Mouse (Mus musculus): ENCODE data around the gene Nxf2. TPM values are rescaled to one million over a fixed set of nuclear protein-coding genes. Genes with fewer than 3 reads are reported as not detected.
A peak's percentile ranks its signal among the peaks of the same experiment; 100 is the strongest.

Gene Nxf2
- 0.55 and 0.73 TPM in 2 replicates for polyA plus RNA-seq (2015; fragmentation: Nextera tagmentation; extraction: Ambion mirVana)

DNA sequence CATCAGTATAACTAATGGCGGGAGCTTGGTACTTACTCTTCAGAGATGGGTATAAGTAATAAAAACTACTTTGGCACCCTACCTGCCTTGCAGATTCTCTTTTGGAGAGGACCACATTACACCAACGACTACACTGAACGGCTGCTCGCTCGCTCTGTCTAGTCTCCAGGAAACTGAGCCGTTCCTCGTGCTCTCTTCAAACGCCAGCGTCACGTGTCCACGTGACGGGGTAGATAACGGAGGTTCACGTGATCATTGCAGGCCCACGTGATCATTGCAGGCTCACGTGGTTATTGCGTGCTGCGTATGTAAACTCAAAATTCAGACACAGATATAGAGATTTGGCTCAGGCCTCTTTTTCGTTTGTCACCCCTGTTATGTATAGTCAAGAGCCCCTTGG lies at the start of gene Nxf2:
Gene Nxf2 (minus strand): TSS at position 209 of the 400 bp plus-strand sequence.
- H3K27me3 ChIP-seq, result peaks cover 6% of the 10 kb centered on the region; the same call in 1 of the 2 replicates
- H3K27ac ChIP-seq, result no peak within 1 kb of the TSS
- WGBS, result 88% methylated on average over 19 of the region's 19 CpGs

DNA sequence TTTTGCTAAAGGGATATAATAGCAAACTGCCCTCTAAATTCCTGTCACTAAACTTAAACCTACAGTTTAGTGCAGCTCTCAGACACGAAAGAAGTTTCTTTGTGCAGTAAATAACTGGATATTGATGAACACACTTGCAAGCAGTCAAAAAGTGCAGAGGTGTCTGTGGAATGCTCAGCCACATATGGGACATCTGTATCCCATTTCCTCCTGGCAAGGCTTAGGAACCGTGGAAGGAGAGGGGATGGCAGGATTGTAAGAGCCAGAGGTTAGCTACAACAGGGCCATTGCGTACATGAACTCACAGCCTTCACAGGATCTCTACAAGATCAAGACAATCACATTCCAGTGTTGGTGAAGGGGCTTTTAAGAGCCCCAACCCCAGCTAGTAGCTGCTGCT lies 46.8 kb upstream of the Nxf2 start:
- H3K27ac ChIP-seq, result no peak overlapping the region
- H3K4me3 ChIP-seq, result no peak overlapping the region
- no peak overlapping the region for H3K4me2 ChIP-seq
- H3K9ac ChIP-seq, result no peak overlapping the region
- WGBS, result 44% methylated on average over 3 of the region's 3 CpGs
- peaks cover 20% of the 10 kb centered on the region for H3K27me3 ChIP-seq
- no peaks in the 10 kb centered on the region for H3K4me1 ChIP-seq
- no peak for ATAC-seq (ENCODE audit: insufficient number of reproducible peaks, low FRiP score, low TSS enrichment, low read depth)
- no peaks in the 10 kb centered on the region for H3K36me3 ChIP-seq
- no peaks in the 10 kb centered on the region for H3K9me3 ChIP-seq

More for the DNA sequence above, at the start of gene Nxf2:
- no peaks in the 10 kb centered on the region for H3K9me3 ChIP-seq
- no peaks in the 10 kb centered on the region for H3K4me1 ChIP-seq
- H3K36me3 ChIP-seq, result no peaks in the 10 kb centered on the region
- H3K4me2 ChIP-seq, result peak within 1 kb of the TSS; percentile 42
- ATAC-seq (ENCODE audit: insufficient number of reproducible peaks, low FRiP score, low TSS enrichment, low read depth), result no peak
- H3K4me3 ChIP-seq, result peak within 1 kb of the TSS; percentile 32
- H3K9ac ChIP-seq, result no peak within 1 kb of the TSS

GRCm38 (mm10) chrX:135009471-135009815 lies 44.9 kb upstream of the Nxf2 start:
- peak overlapping the region; percentile 58 for H3K4me3 ChIP-seq
- no peaks in the 10 kb centered on the region for H3K9me3 ChIP-seq
- H3K9ac ChIP-seq, result no peak overlapping the region
- peak overlapping the region; percentile 35 for H3K4me2 ChIP-seq
- H3K4me1 ChIP-seq, result no peaks in the 10 kb centered on the region
- no peak for ATAC-seq (ENCODE audit: insufficient number of reproducible peaks, low FRiP score, low TSS enrichment, low read depth)
- no peaks in the 10 kb centered on the region for H3K36me3 ChIP-seq
- peaks cover 18% of the 10 kb centered on the region for H3K27me3 ChIP-seq
- peak overlapping the region; percentile 33; the same call in 1 of the 2 replicates for H3K27ac ChIP-seq
- 33% methylated on average over 6 of the region's 6 CpGs for WGBS

DNA sequence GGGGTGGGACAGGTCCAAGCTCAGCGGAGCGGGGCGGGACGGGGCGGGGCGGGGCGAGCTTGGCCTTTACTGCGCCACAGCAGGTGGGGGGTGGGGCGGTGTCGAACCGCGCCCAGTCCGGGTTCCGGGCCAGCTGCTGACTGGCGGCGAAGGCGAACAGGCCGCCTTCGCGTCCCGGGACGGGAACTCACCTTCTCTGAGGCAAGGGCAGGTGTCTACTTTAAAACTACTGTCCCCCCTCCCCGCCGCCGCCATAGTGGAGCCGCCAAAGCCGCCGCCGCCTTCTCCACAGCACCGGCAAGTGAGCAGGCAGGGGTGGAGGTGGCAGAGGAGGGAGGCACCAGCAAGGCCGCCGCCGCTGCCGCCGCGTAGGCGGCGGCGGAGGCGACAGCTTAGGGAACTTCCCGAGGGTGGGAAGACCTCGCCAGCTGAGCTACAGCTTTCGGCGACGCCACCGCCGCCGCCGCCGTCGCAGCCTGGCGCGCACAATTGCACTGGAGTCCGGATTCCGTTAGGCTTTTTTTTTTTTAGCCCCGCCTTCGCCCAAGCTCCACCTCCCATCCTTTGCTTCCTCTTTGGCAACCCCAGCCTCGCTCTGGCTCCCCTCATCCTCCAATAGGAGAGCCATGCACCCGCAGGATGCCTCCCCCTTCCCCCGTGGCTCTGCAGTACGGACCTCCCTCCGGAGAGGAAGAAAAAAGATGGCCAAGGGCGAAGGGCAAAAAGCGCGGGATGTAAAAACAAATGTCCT lies 44.3 kb upstream of the Nxf2 start, which contains the start of gene Zmat1:
Gene Zmat1 (minus strand): TSS at position 490 of the 751 bp plus-strand sequence.
- peak within 1 kb of the TSS; percentile 35 for H3K4me2 ChIP-seq
- H3K27ac ChIP-seq, result peak within 1 kb of the TSS; percentile 91
- H3K4me3 ChIP-seq, result peak within 1 kb of the TSS; percentile 58
- 19% methylated on average over 55 of the region's 65 CpGs for WGBS
- H3K27me3 ChIP-seq, result peaks cover 18% of the 10 kb centered on the region
- ATAC-seq (ENCODE audit: insufficient number of reproducible peaks, low FRiP score, low TSS enrichment, low read depth), result peak; percentile 98
- H3K9me3 ChIP-seq, result no peaks in the 10 kb centered on the region
- H3K4me1 ChIP-seq, result no peaks in the 10 kb centered on the region
- H3K36me3 ChIP-seq, result no peaks in the 10 kb centered on the region
- peak within 1 kb of the TSS; percentile 72 for H3K9ac ChIP-seq

DNA sequence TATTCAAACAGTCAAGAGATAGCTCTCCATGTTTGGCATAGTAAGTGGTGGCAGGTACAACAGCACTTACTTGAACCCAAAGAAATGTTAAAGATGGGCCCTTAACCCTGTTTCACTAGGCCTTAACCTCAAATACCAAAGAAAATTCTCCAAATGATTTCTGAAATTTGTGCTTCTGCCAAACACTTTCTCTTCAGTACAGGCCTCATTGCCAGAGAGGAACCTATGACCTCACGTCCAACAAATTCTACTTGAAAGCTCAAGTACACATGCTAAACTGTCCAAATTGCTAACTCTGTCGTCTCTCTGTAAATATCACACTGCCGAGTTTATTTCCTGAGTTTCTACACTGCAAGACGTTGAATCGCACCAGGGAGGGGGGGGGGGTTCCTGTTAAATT lies 43.5 kb upstream of the Nxf2 start:
- Histone ChIP-seq H3K36me3 (no peaks in the 10 kb centered on the region), H3K27ac (no peak overlapping the region), H3K4me2 (peak overlapping the region; percentile 34), H3K9ac (no peak overlapping the region), H3K9me3 (no peaks in the 10 kb centered on the region), H3K27me3 (peaks cover 18% of the 10 kb centered on the region), H3K4me3 (peak overlapping the region; percentile 58), H3K4me1 (no peaks in the 10 kb centered on the region)
- ATAC-seq (ENCODE audit: insufficient number of reproducible peaks, low FRiP score, low TSS enrichment, low read depth), result no peak
- 23% methylated on average over 4 of the region's 5 CpGs for WGBS

DNA sequence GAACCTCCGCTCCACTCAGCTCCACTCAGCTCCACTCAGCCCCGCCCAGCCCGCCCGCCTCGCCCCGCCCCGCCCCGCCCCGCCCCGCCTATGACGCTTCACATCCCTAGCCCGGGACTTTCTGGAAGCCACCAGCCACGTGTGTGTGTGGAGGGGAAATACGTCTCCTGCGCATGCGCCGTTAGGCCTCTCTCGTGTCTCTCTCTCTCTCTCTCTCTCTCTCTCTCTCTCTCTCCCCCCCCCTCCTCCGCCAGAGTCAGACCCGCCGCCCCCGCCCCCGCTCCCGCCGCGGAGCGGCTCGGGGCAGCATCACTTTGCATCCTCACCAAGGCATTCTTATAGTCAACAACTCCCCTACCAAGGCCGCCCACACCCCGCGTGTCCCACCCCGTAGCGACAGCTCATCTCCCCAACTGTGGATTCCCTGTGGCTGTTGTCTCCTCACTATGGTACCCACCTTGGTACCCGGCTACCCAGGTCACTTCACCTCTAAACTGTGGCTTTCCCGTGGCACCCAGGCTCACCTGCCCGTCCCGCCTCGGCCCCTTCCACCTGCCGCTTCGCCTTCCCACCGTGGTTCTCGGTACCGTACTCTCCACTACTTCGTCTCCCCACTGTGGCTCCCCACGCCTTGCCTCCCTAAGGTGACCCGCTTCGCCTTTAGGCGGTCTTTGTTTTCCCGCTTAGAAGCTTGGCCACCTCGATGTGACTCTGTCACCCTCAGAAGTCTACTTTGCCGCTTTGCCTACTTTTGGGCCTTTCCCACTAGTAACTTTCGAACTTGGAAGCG lies 1.1 kb downstream of the Nxf2 start:
- H3K9me3 ChIP-seq, result no peaks in the 10 kb centered on the region
- H3K36me3 ChIP-seq, result no peaks in the 10 kb centered on the region
- H3K27me3 ChIP-seq, result peaks cover 10% of the 10 kb centered on the region; the same call in 1 of the 2 replicates
- no peaks in the 10 kb centered on the region for H3K4me1 ChIP-seq
- peak; percentile 79 for ATAC-seq (ENCODE audit: insufficient number of reproducible peaks, low FRiP score, low TSS enrichment, low read depth)
- no peak overlapping the region for H3K9ac ChIP-seq
- H3K4me3 ChIP-seq, result peak overlapping the region; percentile 32
- 53% methylated on average over 42 of the region's 53 CpGs for WGBS
- no peak overlapping the region for H3K27ac ChIP-seq
- H3K4me2 ChIP-seq, result peak overlapping the region; percentile 42

DNA sequence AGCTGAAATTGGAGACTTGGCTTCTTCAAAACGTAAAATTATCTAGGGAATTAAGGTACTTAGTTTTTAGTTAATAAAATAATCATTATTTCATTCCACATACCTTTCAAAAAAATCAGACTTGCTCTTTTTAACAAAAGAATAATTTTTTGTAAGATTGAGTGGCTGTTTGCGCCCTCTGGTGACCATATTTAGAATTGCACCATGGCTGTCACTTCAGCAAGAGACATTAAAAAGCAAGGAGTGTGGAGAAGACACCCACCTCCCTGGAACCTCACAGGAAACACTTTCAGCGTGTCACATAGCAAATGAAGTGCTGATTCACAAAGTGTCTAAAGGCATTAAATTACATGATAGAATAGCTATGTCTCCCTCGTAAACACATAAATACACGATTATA lies 34.2 kb downstream of the Nxf2 start:
- Histone ChIP-seq H3K4me2 (no peak overlapping the region), H3K4me1 (no peaks in the 10 kb centered on the region), H3K27me3 (peaks cover 4% of the 10 kb centered on the region; the same call in 1 of the 2 replicates), H3K4me3 (no peak overlapping the region), H3K9ac (no peak overlapping the region), H3K9me3 (no peaks in the 10 kb centered on the region), H3K36me3 (no peaks in the 10 kb centered on the region), H3K27ac (no peak overlapping the region)
- no peak for ATAC-seq (ENCODE audit: insufficient number of reproducible peaks, low FRiP score, low TSS enrichment, low read depth)
- 37% methylated on average over 5 of the region's 5 CpGs for WGBS

GRCm38 (mm10) chrX:134929927-134930326 lies 34.6 kb downstream of the Nxf2 start:
- Histone ChIP-seq H3K36me3 (no peaks in the 10 kb centered on the region), H3K9ac (no peak overlapping the region), H3K4me1 (no peaks in the 10 kb centered on the region), H3K27me3 (peaks cover 4% of the 10 kb centered on the region; the same call in 1 of the 2 replicates), H3K4me3 (no peak overlapping the region), H3K9me3 (no peaks in the 10 kb centered on the region), H3K27ac (no peak overlapping the region), H3K4me2 (no peak overlapping the region)
- no peak for ATAC-seq (ENCODE audit: insufficient number of reproducible peaks, low FRiP score, low TSS enrichment, low read depth)
- 76% methylated on average over 5 of the region's 5 CpGs for WGBS

DNA sequence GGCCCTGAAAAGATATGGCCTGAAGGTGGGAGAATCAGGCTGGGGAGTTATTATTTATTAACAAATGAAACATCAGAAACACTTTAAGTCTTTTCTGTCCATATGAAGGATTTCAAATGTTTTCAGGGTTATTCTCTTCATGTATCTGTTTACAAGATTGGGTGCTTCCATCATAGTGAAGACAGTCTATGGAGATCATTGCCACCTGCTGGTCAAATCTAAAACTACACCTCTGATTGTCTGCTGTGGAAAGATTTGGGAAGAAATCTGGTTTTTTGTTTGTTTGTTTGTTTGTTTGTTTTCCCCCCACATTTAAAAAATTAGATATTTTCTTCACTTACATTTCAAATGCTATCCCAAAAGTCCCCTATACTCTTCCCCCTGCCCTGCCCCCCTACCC lies 39.5 kb downstream of the Nxf2 start:
- Histone ChIP-seq H3K4me3 (no peak overlapping the region), H3K9ac (no peak overlapping the region), H3K27ac (no peak overlapping the region), H3K27me3 (peaks cover 4% of the 10 kb centered on the region; the same call in 1 of the 2 replicates), H3K36me3 (no peaks in the 10 kb centered on the region), H3K4me1 (no peaks in the 10 kb centered on the region), H3K4me2 (no peak overlapping the region), H3K9me3 (no peaks in the 10 kb centered on the region)
- ATAC-seq (ENCODE audit: insufficient number of reproducible peaks, low FRiP score, low TSS enrichment, low read depth), result no peak

GRCm38 (mm10) chrX:134923675-134924424 lies 40.7 kb downstream of the Nxf2 start:
- Histone ChIP-seq H3K4me1 (no peaks in the 10 kb centered on the region), H3K27me3 (peaks cover 4% of the 10 kb centered on the region; the same call in 1 of the 2 replicates), H3K9me3 (no peaks in the 10 kb centered on the region), H3K9ac (no peak overlapping the region), H3K4me3 (no peak overlapping the region), H3K36me3 (no peaks in the 10 kb centered on the region), H3K27ac (no peak overlapping the region), H3K4me2 (no peak overlapping the region)
- WGBS, result 54% methylated on average over 7 of the region's 7 CpGs
- ATAC-seq (ENCODE audit: insufficient number of reproducible peaks, low FRiP score, low TSS enrichment, low read depth), result no peak

- no peaks in the 10 kb centered on the region for H3K4me1 ChIP-seq
- H3K27ac ChIP-seq, result no peak overlapping the region
- no peaks in the 10 kb centered on the region for H3K9me3 ChIP-seq
- no peaks in the 10 kb centered on the region; the same call in 1 of the 2 replicates for H3K27me3 ChIP-seq
- 55% methylated on average over 1 of the region's 1 CpGs for WGBS
- H3K36me3 ChIP-seq, result no peaks in the 10 kb centered on the region
- no peak for ATAC-seq (ENCODE audit: insufficient number of reproducible peaks, low FRiP score, low TSS enrichment, low read depth)
- H3K4me3 ChIP-seq, result no peak overlapping the region
- no peak overlapping the region for H3K4me2 ChIP-seq
- no peak overlapping the region for H3K9ac ChIP-seq
These were observed 45.3 kb downstream of the Nxf2 start for GRCm38 (mm10) chrX:134919220-134919619.
